Mouse (Mus musculus) embryonic facial prominence, embryonic 11.5 days (tissue): ENCODE measurements at regions not wholly inside any gene's neighbourhood (a gene's known extent, or its start where the extent isn't known, plus 50 kb on each side); places are given as distances from the start of the nearest gene placed in this dataset.

Experiments
- ATAC-seq: fragments of 200-750 bp; cut with Nextera tagmentation; replicated peaks from 2 replicates; pipeline ENCODE4 v1.8.0; 2017; ENCODE audit warnings: low read depth; ENCODE audit not compliant: insufficient number of reproducible peaks, low FRiP score, low TSS enrichment
- DNase-seq: peaks from one replicate; pipeline ENCODE4 v3.0.0-alpha.2; 2015; ENCODE audit warnings: low spot score
- H3K27ac ChIP-seq: fragments of 300-500 bp; sonication (generic); replicated peaks from 2 replicates; pipeline ENCODE4 v1.5.1; 2014; ENCODE audit warnings: mild to moderate bottlenecking, low read depth, low read length, control low read depth
- H3K27me3 ChIP-seq: fragments of 300-500 bp; sonication (generic); 2 replicates; pipeline ENCODE4 v1.6.1; 2014; ENCODE audit warnings: mild to moderate bottlenecking, low read length, moderate library complexity, mixed read lengths; ENCODE audit not compliant: control insufficient read depth, insufficient read depth
- H3K36me3 ChIP-seq: fragments of 300-500 bp; sonication (generic); replicated peaks from 2 replicates; pipeline ENCODE4 v1.6.1; 2014; ENCODE audit warnings: low read depth, mild to moderate bottlenecking, low read length, moderate library complexity, mixed read lengths; ENCODE audit not compliant: control insufficient read depth, insufficient read depth
- H3K4me1 ChIP-seq: fragments of 300-500 bp; sonication (generic); 2 replicates; pipeline ENCODE4 v1.6.1; 2014; ENCODE audit warnings: low read length, mixed read lengths; ENCODE audit not compliant: control insufficient read depth, insufficient read depth
- H3K4me2 ChIP-seq: fragments of 300-500 bp; sonication (generic); 2 replicates; pipeline ENCODE4 v1.6.1; 2014; ENCODE audit warnings: low read depth, mild to moderate bottlenecking, control low read depth, low read length, moderate library complexity
- H3K4me3 ChIP-seq: fragments of 300-500 bp; sonication (generic); 2 replicates; pipeline ENCODE4 v1.5.1; 2014; ENCODE audit warnings: low read depth, low read length, control low read depth
- H3K9ac ChIP-seq: fragments of 300-500 bp; sonication (generic); replicated peaks from 2 replicates; pipeline ENCODE4 v1.6.1; 2014; ENCODE audit warnings: mild to moderate bottlenecking, control low read depth, low read length
- H3K9me3 ChIP-seq: fragments of 300-500 bp; sonication (generic); replicated peaks from 2 replicates; pipeline ENCODE4 v1.6.1; 2016; ENCODE audit warnings: mild to moderate bottlenecking, low read length, inconsistent platforms, mixed read lengths; ENCODE audit not compliant: control insufficient read depth
- WGBS: fragments of 180-500 bp; shearing (Covaris S2); extraction: QIAGEN DNeasy Blood & Tissue Kit; methylation state at CpG from one replicate; pipeline ENCODE4 v1.1.7; 2014; 5-methylcytosine and 5-hydroxymethylcytosine counted together

- Histone ChIP-seq H3K9me3 (no peaks in the 10 kb centered on the region), H3K4me3 (no peak overlapping the region), H3K9ac (no peak overlapping the region), H3K27ac (no peak overlapping the region), H3K36me3 (no peaks in the 10 kb centered on the region), H3K27me3 (no peaks in the 10 kb centered on the region), H3K4me2 (no peak overlapping the region), H3K4me1 (no peaks in the 10 kb centered on the region)
- ATAC-seq (no peak), DNase-seq (no peak)
- 48% methylated on average over 5 of the region's 5 CpGs for WGBS
Measured at GRCm38 (mm10) chr14:67545036-67545435, 1536.0 kb upstream of the Gulo start.

- no peaks in the 10 kb centered on the region for H3K9me3 ChIP-seq
- H3K4me1 ChIP-seq, result no peaks in the 10 kb centered on the region
- no peaks in the 10 kb centered on the region for H3K27me3 ChIP-seq
- no peak overlapping the region for H3K27ac ChIP-seq
- no peak overlapping the region for H3K9ac ChIP-seq
- H3K36me3 ChIP-seq, result no peaks in the 10 kb centered on the region
- DNase-seq (peak; percentile 20), ATAC-seq (peak; percentile 64)
- no peak overlapping the region for H3K4me2 ChIP-seq
- no peak overlapping the region for H3K4me3 ChIP-seq
- WGBS, result 38% methylated on average over 4 of the region's 4 CpGs
Measured at GRCm38 (mm10) chr14:67541271-67541711, 1532.3 kb upstream of the Gulo start.

GRCm38 (mm10) chr14:67538696-67539095, 1529.7 kb upstream of the Gulo start:
- no peak overlapping the region for H3K27ac ChIP-seq
- H3K9ac ChIP-seq, result no peak overlapping the region
- H3K4me1 ChIP-seq, result no peaks in the 10 kb centered on the region
- no peak overlapping the region for H3K4me3 ChIP-seq
- no peaks in the 10 kb centered on the region for H3K27me3 ChIP-seq
- DNase-seq (no peak), ATAC-seq (no peak)
- H3K9me3 ChIP-seq, result no peaks in the 10 kb centered on the region
- no peak overlapping the region for H3K4me2 ChIP-seq
- H3K36me3 ChIP-seq, result no peaks in the 10 kb centered on the region
- 71% methylated on average over 9 of the region's 9 CpGs for WGBS

GRCm38 (mm10) chr14:67536787-67537659, 1528.0 kb upstream of the Gulo start:
- no peaks in the 10 kb centered on the region for H3K27me3 ChIP-seq
- whole genome bisulfite sequencing, result 28% methylated on average over 8 of the region's 8 CpGs

GRCm38 (mm10) chr14:67506729-67507395, 1497.9 kb upstream of the Gulo start:
- H3K36me3 ChIP-seq, result no peaks in the 10 kb centered on the region
- no peak overlapping the region for H3K4me3 ChIP-seq
- 69% methylated on average over 12 of the region's 12 CpGs for WGBS
- DNase-seq (no peak), ATAC-seq (no peak)
- no peaks in the 10 kb centered on the region for H3K4me1 ChIP-seq
- H3K27me3 ChIP-seq, result no peaks in the 10 kb centered on the region
- no peak overlapping the region for H3K4me2 ChIP-seq
- no peaks in the 10 kb centered on the region for H3K9me3 ChIP-seq
- H3K27ac ChIP-seq, result no peak overlapping the region
- H3K9ac ChIP-seq, result no peak overlapping the region

More at GRCm38 (mm10) chr14:67536787-67537659, 1528.0 kb upstream of the Gulo start:
- peak; percentile 63 for ATAC-seq
- Histone ChIP-seq H3K4me1 (no peaks in the 10 kb centered on the region), H3K9ac (no peak overlapping the region), H3K36me3 (no peaks in the 10 kb centered on the region), H3K27ac (no peak overlapping the region), H3K9me3 (no peaks in the 10 kb centered on the region), H3K4me3 (no peak overlapping the region), H3K4me2 (no peak overlapping the region)
- DNase-seq, result peak; percentile 19

DNA sequence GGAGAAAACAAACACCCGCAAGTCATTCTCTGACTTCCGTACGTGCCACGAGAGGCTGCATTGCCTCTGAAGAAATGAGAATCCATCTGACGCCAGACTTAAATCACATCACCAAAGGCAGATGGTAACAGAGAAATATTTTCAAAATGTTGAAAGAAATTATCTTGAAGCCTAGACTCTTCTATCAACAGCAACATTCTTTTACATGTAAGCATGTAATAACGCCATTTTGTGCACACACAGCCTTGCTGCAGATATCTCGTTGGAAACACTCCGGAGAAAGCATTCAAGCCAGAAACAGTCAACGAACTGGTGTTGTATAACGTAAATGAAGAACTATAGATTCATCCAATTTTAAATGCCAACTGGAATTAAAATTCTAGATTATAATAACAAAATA, 1483.1 kb upstream of the Gulo start:
- no peak overlapping the region for H3K9ac ChIP-seq
- H3K36me3 ChIP-seq, result no peaks in the 10 kb centered on the region
- 92% methylated on average over 10 of the region's 10 CpGs for WGBS
- no peak overlapping the region for H3K4me2 ChIP-seq
- no peaks in the 10 kb centered on the region for H3K9me3 ChIP-seq
- no peaks in the 10 kb centered on the region for H3K27me3 ChIP-seq
- ATAC-seq, result no peak
- H3K4me3 ChIP-seq, result no peak overlapping the region
- no peak for DNase-seq
- H3K27ac ChIP-seq, result no peak overlapping the region
- H3K4me1 ChIP-seq, result no peaks in the 10 kb centered on the region; the same call in 1 of the 2 replicates

DNA sequence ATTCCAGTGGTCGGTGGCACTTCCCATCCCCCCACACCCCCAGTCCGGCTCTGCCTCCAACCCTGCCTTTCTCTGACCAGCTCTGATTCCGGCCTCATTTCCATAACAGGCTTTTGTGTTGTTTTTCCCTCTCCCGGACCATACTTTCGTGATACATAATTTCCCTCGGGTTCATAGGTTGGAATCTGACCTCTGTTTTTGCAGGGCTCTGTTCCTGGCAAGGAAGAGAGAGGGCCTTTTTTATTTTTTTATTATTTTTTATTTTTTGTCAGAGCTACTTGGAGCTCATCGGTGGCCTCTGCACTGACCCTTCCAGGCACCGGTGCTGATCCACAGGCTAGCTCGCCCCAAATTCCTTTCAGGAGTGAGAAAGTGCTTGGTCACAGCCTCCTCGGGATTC, 1477.7 kb upstream of the Gulo start:
- Histone ChIP-seq H3K4me1 (peaks cover 2% of the 10 kb centered on the region; the same call in 1 of the 2 replicates), H3K27ac (no peak overlapping the region), H3K36me3 (no peaks in the 10 kb centered on the region), H3K4me3 (no peak overlapping the region), H3K27me3 (no peaks in the 10 kb centered on the region), H3K9me3 (no peaks in the 10 kb centered on the region), H3K9ac (no peak overlapping the region), H3K4me2 (no peak overlapping the region)
- ATAC-seq, result no peak
- WGBS, result 12% methylated on average over 10 of the region's 10 CpGs
- no peak for DNase-seq

- Histone ChIP-seq H3K4me2 (no peak overlapping the region), H3K36me3 (no peaks in the 10 kb centered on the region), H3K4me3 (no peak overlapping the region), H3K27ac (no peak overlapping the region), H3K4me1 (peaks cover 2% of the 10 kb centered on the region; the same call in 1 of the 2 replicates), H3K9ac (no peak overlapping the region), H3K27me3 (no peaks in the 10 kb centered on the region), H3K9me3 (no peaks in the 10 kb centered on the region)
- 84% methylated on average over 4 of the region's 4 CpGs for WGBS
- no peak for ATAC-seq
- DNase-seq, result no peak
Measured at GRCm38 (mm10) chr14:67485449-67485800, 1476.4 kb upstream of the Gulo start.
